Mouse (Mus musculus) liver, embryonic 13.5 days (tissue): ENCODE measurements around the gene Gm17387. TPM values are rescaled to one million over a fixed set of nuclear protein-coding genes. Genes with fewer than 3 reads are reported as not detected.

Experiments
- ATAC-seq: fragments of 200-750 bp; cut with Nextera tagmentation; 2 replicates; pipeline ENCODE4 v1.8.0; 2017; ENCODE audit warnings: low read depth, mild to moderate bottlenecking, moderate number of reproducible peaks, moderate library complexity
- DNase-seq: peaks from one replicate; pipeline ENCODE4 v3.0.0; 2022
- H3K27ac ChIP-seq: fragments of 300-500 bp; sonication (generic); 2 replicates; pipeline ENCODE4 v1.5.1; 2015; ENCODE audit warnings: moderate library complexity, mild to moderate bottlenecking, inconsistent platforms
- H3K27me3 ChIP-seq: fragments of 300-500 bp; sonication (generic); 2 replicates; pipeline ENCODE4 v1.6.1; 2015; ENCODE audit warnings: mild to moderate bottlenecking, inconsistent platforms
- H3K36me3 ChIP-seq: fragments of 300-500 bp; sonication (generic); 2 replicates; pipeline ENCODE4 v1.6.1; 2015; ENCODE audit warnings: mild to moderate bottlenecking, inconsistent platforms
- H3K4me1 ChIP-seq: fragments of 300-500 bp; sonication (generic); replicated peaks from 2 replicates; pipeline ENCODE4 v1.6.1; 2015; ENCODE audit warnings: inconsistent platforms
- H3K4me2 ChIP-seq: fragments of 300-500 bp; sonication (generic); 2 replicates; pipeline ENCODE4 v1.6.1; 2015; ENCODE audit warnings: inconsistent platforms, mild to moderate bottlenecking, moderate library complexity
- H3K4me3 ChIP-seq: fragments of 300-500 bp; sonication (generic); replicated peaks from 2 replicates; pipeline ENCODE4 v1.5.1; 2015; ENCODE audit warnings: mild to moderate bottlenecking, inconsistent platforms
- H3K9ac ChIP-seq: fragments of 300-500 bp; sonication (generic); 2 replicates; pipeline ENCODE4 v1.6.1; 2015; ENCODE audit warnings: mild to moderate bottlenecking, inconsistent platforms
- H3K9me3 ChIP-seq: fragments of 300-500 bp; sonication (generic); replicated peaks from 2 replicates; pipeline ENCODE4 v1.6.1; 2016; ENCODE audit warnings: inconsistent platforms
- WGBS: fragments of 180-500 bp; shearing (Covaris S2); methylation state at CpG from one replicate; pipeline ENCODE4 v1.1.7; 2015; ENCODE audit not compliant: insufficient replicate concordance; 5-methylcytosine and 5-hydroxymethylcytosine counted together
- polyA plus RNA-seq: library from polyadenylated mRNA; unstranded; fragments of >200 nt; fragmentation: Nextera tagmentation; extraction: Ambion mirVana; gene quantifications from 2 replicates; pipeline ENCODE4 v1.2.1, GENCODE M21; 2015

Gm17387 gene
- polyA plus RNA-seq, 1 experiment from 2014 or later: not detected

- ATAC-seq (no peak), DNase-seq (no peak)
- 83% methylated on average over 4 of the region's 4 CpGs for WGBS
- no peak overlapping the region for H3K4me3 ChIP-seq
- H3K27me3 ChIP-seq: no peaks in the 10 kb centered on the region
- no peak overlapping the region for H3K27ac ChIP-seq
- no peak overlapping the region for H3K4me2 ChIP-seq
- H3K9ac ChIP-seq: no peak overlapping the region
- no peaks in the 10 kb centered on the region for H3K9me3 ChIP-seq
- H3K36me3 ChIP-seq: no peaks in the 10 kb centered on the region
- peaks cover 52% of the 10 kb centered on the region for H3K4me1 ChIP-seq
These were observed 10.6 kb downstream of the Gm17387 start for GRCm38 (mm10) chr7:141039386-141040107.

- Histone ChIP-seq H3K27ac (peak overlapping the region; percentile 66), H3K9ac (no peak overlapping the region), H3K4me2 (no peak overlapping the region), H3K4me3 (no peak overlapping the region), H3K36me3 (no peaks in the 10 kb centered on the region), H3K9me3 (no peaks in the 10 kb centered on the region), H3K27me3 (no peaks in the 10 kb centered on the region), H3K4me1 (peaks cover 62% of the 10 kb centered on the region)
- ATAC-seq (no peak), DNase-seq (no peak)
- WGBS: 61% methylated on average over 6 of the region's 9 CpGs
These were observed 12.1 kb downstream of the Gm17387 start for GRCm38 (mm10) chr7:141040867-141041606.

DNA sequence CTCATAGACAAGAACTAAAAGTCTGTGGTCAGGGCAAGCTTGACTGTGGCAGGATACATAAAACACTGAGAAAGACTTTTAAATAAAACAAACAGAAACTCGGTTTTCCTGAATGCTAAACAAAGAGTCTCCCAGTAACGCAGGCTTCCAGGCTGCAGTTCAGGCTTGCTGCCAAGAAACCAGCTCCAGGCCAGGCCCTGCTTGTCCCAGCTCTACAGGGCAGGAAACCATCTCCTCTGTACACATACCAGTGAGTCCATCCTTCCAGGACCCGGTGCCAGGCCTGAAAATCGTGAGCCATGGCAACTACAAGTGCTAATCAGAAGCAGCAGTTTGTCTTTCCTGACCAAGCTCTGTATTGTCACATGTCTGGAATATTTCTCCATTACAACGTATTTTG lies 12.7 kb downstream of the Gm17387 start:
- no peaks in the 10 kb centered on the region for H3K9me3 ChIP-seq
- peaks cover 68% of the 10 kb centered on the region for H3K4me1 ChIP-seq
- ATAC-seq: no peak
- no peak for DNase-seq
- H3K36me3 ChIP-seq: no peaks in the 10 kb centered on the region
- H3K4me2 ChIP-seq: no peak overlapping the region
- H3K9ac ChIP-seq: no peak overlapping the region
- WGBS: 35% methylated on average over 5 of the region's 5 CpGs
- no peaks in the 10 kb centered on the region for H3K27me3 ChIP-seq
- peak overlapping the region; percentile 66 for H3K27ac ChIP-seq
- no peak overlapping the region for H3K4me3 ChIP-seq

DNA sequence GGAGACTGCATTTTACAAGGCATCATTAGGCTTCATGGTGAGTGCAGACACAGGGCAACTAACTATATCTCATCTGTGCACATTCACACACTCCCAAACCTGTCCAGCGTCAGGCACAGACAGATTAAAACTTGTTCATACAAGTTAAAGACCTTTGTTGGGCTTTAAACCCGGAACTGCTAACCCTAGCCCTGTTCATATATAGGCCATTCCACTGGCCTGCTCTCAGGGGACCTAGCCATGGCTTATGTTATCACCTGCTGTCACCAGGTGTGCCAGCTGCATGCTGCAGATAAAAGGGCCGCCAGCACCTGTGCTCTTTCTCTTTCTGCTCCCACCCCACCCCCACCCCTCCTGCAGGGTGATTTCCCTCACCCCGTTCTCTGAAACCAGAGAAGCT lies 13.6 kb downstream of the Gm17387 start:
- Histone ChIP-seq H3K27me3 (no peaks in the 10 kb centered on the region), H3K4me2 (peak overlapping the region; percentile 38; the same call in 1 of the 2 replicates), H3K9ac (peak overlapping the region; percentile 0; the same call in 1 of the 2 replicates), H3K4me1 (peaks cover 75% of the 10 kb centered on the region), H3K9me3 (no peaks in the 10 kb centered on the region), H3K27ac (peak overlapping the region; percentile 79), H3K36me3 (no peaks in the 10 kb centered on the region), H3K4me3 (no peak overlapping the region)
- DNase-seq (peak; percentile 42), ATAC-seq (peak; percentile 78)
- WGBS: 12% methylated on average over 4 of the region's 4 CpGs

GRCm38 (mm10) chr7:141046931-141047580 lies 18.1 kb downstream of the Gm17387 start:
- Histone ChIP-seq H3K4me2 (peak overlapping the region; percentile 83), H3K9ac (peak overlapping the region; percentile 38), H3K9me3 (no peaks in the 10 kb centered on the region), H3K27me3 (no peaks in the 10 kb centered on the region), H3K4me3 (peak overlapping the region; percentile 51; the same call in 1 of the 2 replicates), H3K36me3 (no peaks in the 10 kb centered on the region), H3K4me1 (peaks cover 61% of the 10 kb centered on the region), H3K27ac (peak overlapping the region; percentile 86)
- peak; percentile 73 for ATAC-seq
- peak; percentile 54 for DNase-seq
- WGBS: 15% methylated on average over 6 of the region's 6 CpGs

DNA sequence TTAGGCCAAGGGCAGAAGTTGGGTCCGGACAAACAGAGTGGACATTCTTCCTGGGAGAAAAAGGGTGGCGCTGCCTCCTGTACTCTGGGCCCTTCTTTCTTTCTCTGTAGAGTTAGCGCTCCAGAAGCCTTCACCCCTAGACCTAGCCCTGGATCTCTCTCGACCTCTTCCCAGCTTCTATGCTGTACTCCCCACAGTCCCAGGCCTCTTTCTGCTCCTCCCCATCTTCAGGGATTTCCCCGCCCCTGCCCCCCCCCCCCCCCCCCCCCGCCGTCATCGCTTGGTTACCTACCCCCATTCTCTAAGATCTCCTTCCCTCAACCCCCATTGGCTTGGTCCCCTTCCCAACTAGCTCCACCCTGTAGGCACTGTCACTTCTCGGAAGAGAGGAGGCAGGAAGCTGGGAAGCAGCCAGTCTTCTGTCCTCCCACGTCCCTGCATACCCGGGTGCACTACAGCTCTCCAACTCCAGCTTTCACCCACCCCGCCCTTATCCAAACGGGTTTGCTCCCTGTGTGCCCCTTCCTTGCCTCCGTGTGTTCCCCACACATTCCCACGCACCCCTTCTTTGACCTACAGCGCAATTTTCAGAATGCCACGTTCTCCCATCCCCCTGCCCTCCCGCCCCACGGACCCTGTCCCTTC lies 18.8 kb downstream of the Gm17387 start:
- Histone ChIP-seq H3K36me3 (no peaks in the 10 kb centered on the region), H3K4me1 (peaks cover 56% of the 10 kb centered on the region), H3K27ac (peak overlapping the region; percentile 86), H3K9me3 (no peaks in the 10 kb centered on the region), H3K4me2 (peak overlapping the region; percentile 83), H3K27me3 (no peaks in the 10 kb centered on the region), H3K4me3 (peak overlapping the region; percentile 51), H3K9ac (peak overlapping the region; percentile 63)
- peak; percentile 45 for ATAC-seq
- 7% methylated on average over 14 of the region's 19 CpGs for WGBS
- no peak for DNase-seq

DNA sequence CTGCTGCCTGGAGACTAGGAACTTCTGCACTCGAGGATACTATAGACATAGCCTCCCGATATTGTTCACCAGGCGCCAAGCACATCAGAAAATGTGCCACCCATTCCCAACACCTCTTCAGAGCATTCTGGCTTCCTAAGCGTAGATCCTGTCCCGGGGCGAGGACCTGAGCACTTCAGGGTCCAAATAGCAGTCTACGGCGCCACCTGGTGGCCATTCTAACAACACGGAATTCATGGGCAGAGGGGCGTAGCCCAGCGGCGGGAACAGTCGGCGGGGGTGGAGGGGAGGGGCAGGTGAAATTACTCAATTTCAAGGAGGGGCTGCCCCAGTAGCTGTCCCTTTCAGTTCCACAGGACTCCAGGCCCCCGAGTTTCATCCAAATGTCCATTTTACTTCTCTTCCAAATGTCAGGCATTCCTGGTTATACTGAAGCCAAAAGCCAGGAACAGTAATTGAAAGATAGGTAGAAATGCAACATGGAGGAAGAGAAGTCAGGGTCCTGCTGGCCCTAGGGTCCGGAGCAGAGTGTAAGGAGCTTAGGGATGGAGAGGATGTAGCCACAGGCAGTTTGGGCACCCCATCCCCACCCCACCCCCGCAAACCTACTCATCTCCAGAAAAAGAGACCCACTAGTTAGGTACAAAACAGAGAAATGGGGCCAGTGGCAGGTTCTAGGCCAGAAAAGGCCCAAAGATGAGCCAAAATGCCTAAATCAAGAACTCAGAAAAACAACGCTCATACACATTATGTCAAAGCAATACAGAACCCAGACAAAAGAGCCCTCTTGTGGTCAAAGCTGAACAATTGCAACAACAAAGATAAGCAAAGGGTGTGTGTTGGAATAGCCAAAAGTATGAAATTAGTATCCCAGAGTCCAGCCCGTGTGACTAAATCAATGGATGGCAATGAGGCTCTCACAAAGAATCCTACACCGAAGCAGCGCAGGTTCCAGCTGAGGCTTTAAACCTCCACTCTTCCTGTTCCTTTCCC lies 19.6 kb downstream of the Gm17387 start:
- peak overlapping the region; percentile 63 for H3K9ac ChIP-seq
- DNase-seq (peak; percentile 79), ATAC-seq (peak; percentile 77)
- H3K4me2 ChIP-seq: peak overlapping the region; percentile 83
- no peaks in the 10 kb centered on the region for H3K36me3 ChIP-seq
- peak overlapping the region; percentile 51 for H3K4me3 ChIP-seq
- no peaks in the 10 kb centered on the region for H3K27me3 ChIP-seq
- H3K27ac ChIP-seq: peak overlapping the region; percentile 86
- H3K4me1 ChIP-seq: peaks cover 48% of the 10 kb centered on the region
- 8% methylated on average over 21 of the region's 21 CpGs for WGBS
- H3K9me3 ChIP-seq: no peaks in the 10 kb centered on the region

- H3K9ac ChIP-seq: no peak overlapping the region
- H3K4me1 ChIP-seq: peaks cover 42% of the 10 kb centered on the region
- H3K36me3 ChIP-seq: no peaks in the 10 kb centered on the region
- no peak overlapping the region for H3K4me3 ChIP-seq
- no peak overlapping the region for H3K4me2 ChIP-seq
- no peak for DNase-seq
- H3K9me3 ChIP-seq: no peaks in the 10 kb centered on the region
- ATAC-seq: no peak
- no peak overlapping the region for H3K27ac ChIP-seq
- no peaks in the 10 kb centered on the region for H3K27me3 ChIP-seq
- WGBS: 66% methylated on average over 2 of the region's 2 CpGs
These were observed 20.4 kb downstream of the Gm17387 start for GRCm38 (mm10) chr7:141049326-141049725.

GRCm38 (mm10) chr7:141051060-141051685 lies 22.2 kb downstream of the Gm17387 start:
- H3K36me3 ChIP-seq: no peaks in the 10 kb centered on the region
- WGBS: 57% methylated on average over 17 of the region's 17 CpGs
- no peak for ATAC-seq

GRCm38 (mm10) chr7:141052016-141052415 lies 23.1 kb downstream of the Gm17387 start:
- H3K27ac ChIP-seq: no peak overlapping the region
- no peaks in the 10 kb centered on the region for H3K9me3 ChIP-seq
- H3K36me3 ChIP-seq: no peaks in the 10 kb centered on the region
- WGBS: 74% methylated on average over 4 of the region's 4 CpGs
- no peak overlapping the region for H3K4me2 ChIP-seq
- H3K27me3 ChIP-seq: peaks cover 9% of the 10 kb centered on the region
- no peak for ATAC-seq
- H3K9ac ChIP-seq: no peak overlapping the region
- H3K4me1 ChIP-seq: peaks cover 20% of the 10 kb centered on the region
- no peak overlapping the region for H3K4me3 ChIP-seq
- no peak for DNase-seq

More at GRCm38 (mm10) chr7:141051060-141051685, 22.2 kb downstream of the Gm17387 start:
- H3K9ac ChIP-seq: no peak overlapping the region
- H3K27me3 ChIP-seq: 0 out of 2 replicates have a peak, but pooled peaks cover 4% of the 10 kb centered on the region
- no peak for DNase-seq
- H3K4me3 ChIP-seq: no peak overlapping the region
- peaks cover 29% of the 10 kb centered on the region for H3K4me1 ChIP-seq
- H3K27ac ChIP-seq: no peak overlapping the region
- H3K4me2 ChIP-seq: no peak overlapping the region
- no peaks in the 10 kb centered on the region for H3K9me3 ChIP-seq
